Mouse (Mus musculus): Measurements from ENCODE around the gene Asb7. TPM values are rescaled to one million over a fixed set of nuclear protein-coding genes. Genes with fewer than 3 reads are reported as not detected.

The Asb7 gene
- polyA plus RNA-seq (2012; rRNA removed), result 9.2 and 10.5 TPM in 2 replicates

- H3K4me1 ChIP-seq (ENCODE audit: control insufficient read depth, insufficient read depth, low read length), result no peaks in the 10 kb centered on the region
- peak within 1 kb of the TSS; percentile 67 for H3K27ac ChIP-seq (ENCODE audit: insufficient read depth, low read length)
- no peak for DNase-seq
- H3K27me3 ChIP-seq (ENCODE audit: control insufficient read depth, insufficient read depth, low read length), result no peaks in the 10 kb centered on the region
- TF ChIP-seq POLR2A (IDR thresholded peaks at IDR 0.05; ENCODE audit: borderline replicate concordance, insufficient read depth, low read length) (0 out of 2 replicates have a peak, but pooled peaks have one; percentile 27), CTCF (IDR thresholded peaks at IDR 0.05; ENCODE audit: borderline replicate concordance, insufficient read depth, low read depth, low read length) (no peak)
- H3K4me3 ChIP-seq (replicated peaks; ENCODE audit: insufficient read depth, low read depth, low read length), result peak within 1 kb of the TSS; percentile 89
- WGBS, result 2% methylated on average over 16 of the region's 18 CpGs
These were observed at the start of gene Asb7 for GRCm38 (mm10) chr7:66689294-66689619. Gene Asb7, minus strand, starts transcription at chr7:66689596.

- no peak for DNase-seq
- H3K4me3 ChIP-seq (replicated peaks; ENCODE audit: insufficient read depth, low read depth, low read length), result no peak overlapping the region
- no peaks in the 10 kb centered on the region for H3K27me3 ChIP-seq (ENCODE audit: control insufficient read depth, insufficient read depth, low read length)
- no peak overlapping the region for H3K27ac ChIP-seq (ENCODE audit: insufficient read depth, low read length)
- no peak for TF ChIP-seq CTCF (IDR thresholded peaks at IDR 0.05; ENCODE audit: borderline replicate concordance, insufficient read depth, low read depth, low read length)
- TF ChIP-seq POLR2A (IDR thresholded peaks at IDR 0.05; ENCODE audit: borderline replicate concordance, insufficient read depth, low read length), result no peak
- WGBS, result 96% methylated on average over 4 of the region's 4 CpGs
- no peaks in the 10 kb centered on the region for H3K4me1 ChIP-seq (ENCODE audit: control insufficient read depth, insufficient read depth, low read length)
These were observed 48.0 kb upstream of the Asb7 start for GRCm38 (mm10) chr7:66737418-66737817.

- H3K27ac ChIP-seq (ENCODE audit: insufficient read depth, low read length), result no peak overlapping the region
- no peak for DNase-seq
- no peaks in the 10 kb centered on the region for H3K4me1 ChIP-seq (ENCODE audit: control insufficient read depth, insufficient read depth, low read length)
- no peaks in the 10 kb centered on the region for H3K27me3 ChIP-seq (ENCODE audit: control insufficient read depth, insufficient read depth, low read length)
- no peak for TF ChIP-seq POLR2A (IDR thresholded peaks at IDR 0.05; ENCODE audit: borderline replicate concordance, insufficient read depth, low read length)
- TF ChIP-seq CTCF (IDR thresholded peaks at IDR 0.05; ENCODE audit: borderline replicate concordance, insufficient read depth, low read depth, low read length), result no peak
- no peak overlapping the region for H3K4me3 ChIP-seq (replicated peaks; ENCODE audit: insufficient read depth, low read depth, low read length)
- WGBS, result 93% methylated on average over 6 of the region's 6 CpGs
These were observed 45.6 kb upstream of the Asb7 start for GRCm38 (mm10) chr7:66734993-66735392.

- no peak overlapping the region for H3K4me3 ChIP-seq (replicated peaks; ENCODE audit: insufficient read depth, low read depth, low read length)
- WGBS, result 96% methylated on average over 4 of the region's 4 CpGs
- TF ChIP-seq CTCF (IDR thresholded peaks at IDR 0.05; ENCODE audit: borderline replicate concordance, insufficient read depth, low read depth, low read length), result no peak
- TF ChIP-seq POLR2A (IDR thresholded peaks at IDR 0.05; ENCODE audit: borderline replicate concordance, insufficient read depth, low read length), result no peak
These were observed 45.1 kb upstream of the Asb7 start for GRCm38 (mm10) chr7:66734466-66734865.

GRCm38 (mm10) chr7:66733882-66734281, 44.5 kb upstream of the Asb7 start:
- no peaks in the 10 kb centered on the region for H3K4me1 ChIP-seq (ENCODE audit: control insufficient read depth, insufficient read depth, low read length)
- H3K4me3 ChIP-seq (replicated peaks; ENCODE audit: insufficient read depth, low read depth, low read length), result no peak overlapping the region
- TF ChIP-seq CTCF (IDR thresholded peaks at IDR 0.05; ENCODE audit: borderline replicate concordance, insufficient read depth, low read depth, low read length), result no peak
- TF ChIP-seq POLR2A (IDR thresholded peaks at IDR 0.05; ENCODE audit: borderline replicate concordance, insufficient read depth, low read length), result no peak
- no peaks in the 10 kb centered on the region for H3K27me3 ChIP-seq (ENCODE audit: control insufficient read depth, insufficient read depth, low read length)
- H3K27ac ChIP-seq (ENCODE audit: insufficient read depth, low read length), result no peak overlapping the region
- 94% methylated on average over 11 of the region's 11 CpGs for WGBS
- no peak for DNase-seq

More at GRCm38 (mm10) chr7:66734466-66734865, 45.1 kb upstream of the Asb7 start:
- DNase-seq, result no peak
- no peak overlapping the region for H3K27ac ChIP-seq (ENCODE audit: insufficient read depth, low read length)
- H3K27me3 ChIP-seq (ENCODE audit: control insufficient read depth, insufficient read depth, low read length), result no peaks in the 10 kb centered on the region
- no peaks in the 10 kb centered on the region for H3K4me1 ChIP-seq (ENCODE audit: control insufficient read depth, insufficient read depth, low read length)

GRCm38 (mm10) chr7:66733431-66733830, 44.0 kb upstream of the Asb7 start:
- Histone ChIP-seq H3K4me3 (replicated peaks; ENCODE audit: insufficient read depth, low read depth, low read length) (no peak overlapping the region), H3K4me1 (ENCODE audit: control insufficient read depth, insufficient read depth, low read length) (no peaks in the 10 kb centered on the region), H3K27me3 (ENCODE audit: control insufficient read depth, insufficient read depth, low read length) (no peaks in the 10 kb centered on the region), H3K27ac (ENCODE audit: insufficient read depth, low read length) (no peak overlapping the region)
- TF ChIP-seq POLR2A (IDR thresholded peaks at IDR 0.05; ENCODE audit: borderline replicate concordance, insufficient read depth, low read length) (no peak), CTCF (IDR thresholded peaks at IDR 0.05; ENCODE audit: borderline replicate concordance, insufficient read depth, low read depth, low read length) (no peak)
- DNase-seq, result no peak
- 94% methylated on average over 17 of the region's 17 CpGs for WGBS

- Histone ChIP-seq H3K4me1 (ENCODE audit: control insufficient read depth, insufficient read depth, low read length) (no peaks in the 10 kb centered on the region), H3K4me3 (replicated peaks; ENCODE audit: insufficient read depth, low read depth, low read length) (no peak overlapping the region), H3K27ac (ENCODE audit: insufficient read depth, low read length) (no peak overlapping the region), H3K27me3 (ENCODE audit: control insufficient read depth, insufficient read depth, low read length) (no peaks in the 10 kb centered on the region)
- WGBS, result 81% methylated on average over 2 of the region's 2 CpGs
- no peak for DNase-seq
- TF ChIP-seq POLR2A (IDR thresholded peaks at IDR 0.05; ENCODE audit: borderline replicate concordance, insufficient read depth, low read length) (no peak), CTCF (IDR thresholded peaks at IDR 0.05; ENCODE audit: borderline replicate concordance, insufficient read depth, low read depth, low read length) (no peak)
These were observed 39.8 kb upstream of the Asb7 start for GRCm38 (mm10) chr7:66729232-66729631.

GRCm38 (mm10) chr7:66728072-66728471, 38.7 kb upstream of the Asb7 start:
- Histone ChIP-seq H3K4me1 (ENCODE audit: control insufficient read depth, insufficient read depth, low read length) (no peaks in the 10 kb centered on the region), H3K27ac (ENCODE audit: insufficient read depth, low read length) (no peak overlapping the region), H3K4me3 (replicated peaks; ENCODE audit: insufficient read depth, low read depth, low read length) (no peak overlapping the region), H3K27me3 (ENCODE audit: control insufficient read depth, insufficient read depth, low read length) (no peaks in the 10 kb centered on the region)
- 95% methylated on average over 6 of the region's 6 CpGs for WGBS
- TF ChIP-seq CTCF (IDR thresholded peaks at IDR 0.05; ENCODE audit: borderline replicate concordance, insufficient read depth, low read depth, low read length) (no peak), POLR2A (IDR thresholded peaks at IDR 0.05; ENCODE audit: borderline replicate concordance, insufficient read depth, low read length) (no peak)
- no peak for DNase-seq

Measured in cerebellum, adult 2 months (tissue).